Mouse (Mus musculus): ENCODE data around the gene Foxo4.

Foxo4 gene

GRCm38 (mm10) chrX:101253952-101254729, at the start of gene Foxo4:
TSS of gene Foxo4 (plus strand) at chrX:101254528.
- peak; percentile 88 for DNase-seq (ENCODE audit: low read depth, low spot score)

DNA sequence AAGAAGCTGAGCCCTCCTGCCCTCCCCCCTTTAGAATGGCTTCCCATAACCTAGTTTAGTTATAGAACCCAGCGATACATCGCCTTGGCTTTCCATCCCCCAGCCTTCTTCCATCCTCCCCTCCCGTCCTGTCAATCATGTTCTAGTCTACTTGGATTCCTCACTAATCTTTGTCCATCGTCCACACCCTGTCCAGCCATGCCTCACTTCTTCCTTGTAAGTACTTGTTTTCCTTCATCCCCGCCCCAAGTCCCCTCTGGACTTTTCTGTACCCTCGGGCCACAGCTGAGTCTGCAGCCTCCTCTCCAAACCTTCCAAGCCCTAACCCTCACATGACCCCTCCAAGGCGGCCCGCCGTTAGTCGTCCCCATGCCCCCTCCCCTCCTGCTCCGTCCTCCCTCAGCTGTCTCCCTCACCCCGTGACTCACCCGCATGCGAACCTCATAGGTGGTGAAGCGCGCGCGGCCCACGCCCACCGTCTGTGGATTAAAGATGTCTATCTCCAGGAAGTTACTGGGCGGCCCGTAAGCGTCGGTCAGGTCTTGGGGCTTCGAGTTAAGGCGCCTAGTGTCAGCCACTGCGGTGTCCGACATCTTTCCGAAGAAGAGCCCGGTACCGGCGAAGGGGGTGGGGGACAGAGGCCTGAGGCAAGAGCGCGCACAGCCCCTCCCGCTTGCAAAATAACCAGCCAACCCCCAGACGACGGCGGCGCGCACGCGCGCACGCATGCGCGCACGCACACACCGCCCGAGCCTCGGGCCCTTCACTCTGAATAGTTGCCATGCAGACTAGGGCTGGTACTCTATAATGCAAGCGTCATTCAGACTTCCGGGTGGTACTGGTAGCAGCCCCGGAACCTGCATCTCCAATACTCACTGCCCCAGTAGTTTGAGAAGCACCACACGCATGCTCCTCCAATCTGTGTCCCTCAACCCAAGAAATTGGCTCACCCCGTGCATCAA, 32.2 kb upstream of the Foxo4 start, which contains the start of gene Snx12:
TSS of gene Snx12 (minus strand) at position 730 of the 962 bp plus-strand sequence.
- DNase-seq (ENCODE audit: low read depth, low spot score) = peak; percentile 93

GRCm38 (mm10) chrX:101222796-101223162, 31.5 kb upstream of the Foxo4 start:
- no peak for DNase-seq (ENCODE audit: low read depth, low spot score)

DNA sequence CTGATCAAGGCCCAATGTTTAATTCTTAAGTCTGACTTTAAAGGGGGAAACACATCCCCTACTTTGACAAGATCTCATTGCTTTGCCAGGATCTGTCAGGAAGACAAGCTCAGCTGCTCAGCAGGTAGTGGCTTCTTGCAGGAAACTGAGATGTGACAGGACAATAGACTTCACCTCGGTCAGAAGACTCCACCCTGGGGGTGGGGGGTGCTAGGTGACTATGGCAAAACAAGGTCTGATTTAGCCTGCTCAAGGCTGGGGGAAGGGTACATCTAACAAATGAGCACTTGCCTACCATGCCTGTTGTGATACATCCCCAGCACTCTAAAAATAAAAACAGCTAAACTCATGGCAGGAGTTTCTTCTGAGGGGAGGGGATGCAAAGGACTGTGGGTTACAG, 9.3 kb upstream of the Foxo4 start:
- DNase-seq (ENCODE audit: low read depth, low spot score) = no peak

GRCm38 (mm10) chrX:101254740-101255139, 412 bp downstream of the Foxo4 start:
- no peak for DNase-seq (ENCODE audit: low read depth, low spot score)

GRCm38 (mm10) chrX:101256603-101257002, 2.3 kb downstream of the Foxo4 start:
- DNase-seq (ENCODE audit: low read depth, low spot score) = no peak

DNA sequence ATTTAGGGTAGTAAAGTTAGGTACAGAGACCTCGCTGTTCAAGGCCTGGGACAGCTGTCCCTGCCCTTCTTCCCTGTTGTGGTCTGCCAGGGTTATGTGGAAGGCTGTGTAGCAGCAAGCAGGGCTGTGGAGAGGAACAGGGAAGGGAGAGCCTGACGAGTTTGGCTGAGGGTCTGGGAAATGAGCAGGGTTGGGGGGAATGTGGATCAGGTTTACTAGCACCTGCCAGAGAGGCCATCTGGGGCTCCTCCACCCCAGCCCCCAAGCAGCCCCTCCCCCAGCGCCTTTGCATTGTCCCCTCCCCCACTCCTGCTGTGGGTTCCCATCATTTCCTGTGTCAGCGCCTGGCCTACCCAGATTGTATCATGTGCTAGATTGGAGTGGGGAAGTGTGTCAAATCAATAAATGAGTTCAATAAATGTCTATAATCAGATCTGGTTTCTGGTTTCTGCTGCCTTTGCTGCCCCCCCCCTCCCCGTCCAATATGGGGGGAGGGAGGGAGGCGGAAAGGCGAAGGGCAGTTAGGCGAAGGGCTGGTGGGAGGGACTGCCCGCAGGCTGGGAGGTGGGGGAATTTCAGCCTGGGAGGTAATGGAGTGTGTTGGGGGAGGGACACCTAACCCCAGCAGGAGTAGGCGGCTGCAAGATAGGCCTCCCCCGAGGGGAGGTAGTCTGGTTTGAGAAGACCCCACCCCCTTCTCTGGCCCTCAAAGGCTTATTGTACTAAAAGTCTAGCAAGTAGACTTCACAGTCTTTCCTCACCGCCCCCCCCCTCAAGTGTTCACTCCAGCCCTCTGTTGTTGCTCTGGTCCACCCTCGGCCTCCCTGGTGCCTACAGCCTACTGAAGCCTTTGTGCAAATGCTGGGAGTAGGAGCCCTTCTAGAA, 6.4 kb downstream of the Foxo4 start:
- no peak for DNase-seq (ENCODE audit: low read depth, low spot score)

GRCm38 (mm10) chrX:101263892-101264291, 9.6 kb downstream of the Foxo4 start, which contains the start of gene Gm614:
TSS of gene Gm614 (minus strand) at chrX:101263992.
- no peak for DNase-seq (ENCODE audit: low read depth, low spot score)

DNA sequence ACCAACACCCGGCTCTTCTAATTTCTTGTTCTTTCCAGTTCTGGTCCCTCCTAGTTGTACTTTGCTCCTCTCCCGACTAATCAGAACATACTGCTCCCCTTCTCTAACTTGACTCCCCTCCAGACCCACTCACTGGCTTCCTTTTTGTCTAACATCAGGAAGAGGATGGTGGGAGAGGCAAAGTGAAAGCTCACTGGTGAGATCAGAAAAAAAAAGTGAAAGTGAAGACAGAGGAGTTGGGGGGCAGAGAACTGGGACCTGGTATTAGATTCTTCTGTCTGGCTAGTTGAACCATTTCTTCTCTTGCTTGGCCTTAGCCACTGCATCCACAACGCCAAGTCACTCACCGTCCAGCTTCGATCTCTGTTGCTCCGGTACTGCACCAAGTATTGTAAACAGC, 12.3 kb downstream of the Foxo4 start:
- no peak for DNase-seq (ENCODE audit: low read depth, low spot score)

DNA sequence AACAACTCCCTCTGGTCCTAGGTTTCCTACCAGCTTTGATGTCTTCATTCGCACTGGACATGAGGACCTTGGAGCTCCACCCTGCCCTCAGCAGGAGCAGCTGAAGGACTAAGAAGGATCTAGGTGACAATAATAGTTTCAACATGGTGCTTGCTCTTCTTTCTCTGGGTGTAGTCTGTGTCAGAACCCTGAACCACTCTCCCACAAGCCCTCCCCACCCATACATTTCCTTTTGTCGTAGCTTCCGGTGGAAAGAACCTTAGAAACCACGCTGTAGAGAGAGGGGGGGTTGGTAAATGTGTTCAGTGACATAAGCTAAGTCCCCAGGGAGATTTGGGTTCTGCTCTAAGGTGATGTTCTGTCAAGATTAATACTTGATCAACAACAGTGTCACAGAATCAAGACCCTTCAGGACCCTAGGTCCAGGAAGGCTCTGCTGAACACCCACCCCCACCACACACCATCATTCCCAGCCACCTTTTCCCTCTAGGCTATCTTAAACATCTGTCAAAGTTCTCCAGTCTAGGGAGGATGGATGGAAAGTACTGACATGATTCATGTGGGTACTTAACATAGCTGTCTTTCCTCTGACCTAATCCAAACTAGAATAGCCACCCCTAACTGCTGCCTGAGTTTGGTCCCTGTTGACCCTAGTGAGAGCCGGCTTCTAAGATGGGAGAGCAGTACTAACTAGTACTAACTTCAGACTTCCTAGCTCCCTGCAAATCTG, 13.9 kb downstream of the Foxo4 start, which contains the start of gene Il2rg:
TSS of gene Il2rg (minus strand) at position 231 of the 730 bp plus-strand sequence.
- DNase-seq (ENCODE audit: low read depth, low spot score) = peak; percentile 14

GRCm38 (mm10) chrX:101268755-101269124, 14.4 kb downstream of the Foxo4 start, which contains the start of gene Gm20489:
TSS of gene Gm20489 (minus strand) at chrX:101269023.
- no peak for DNase-seq (ENCODE audit: low read depth, low spot score)

- no peak for DNase-seq (ENCODE audit: low read depth, low spot score)
These were observed 19.1 kb downstream of the Foxo4 start for GRCm38 (mm10) chrX:101273410-101273809.

GRCm38 (mm10) chrX:101273875-101274738, 19.8 kb downstream of the Foxo4 start, which contains the start of gene Med12:
TSS of gene Med12 (plus strand) at chrX:101274030.
- peak; percentile 89 for DNase-seq (ENCODE audit: low read depth, low spot score)

DNA sequence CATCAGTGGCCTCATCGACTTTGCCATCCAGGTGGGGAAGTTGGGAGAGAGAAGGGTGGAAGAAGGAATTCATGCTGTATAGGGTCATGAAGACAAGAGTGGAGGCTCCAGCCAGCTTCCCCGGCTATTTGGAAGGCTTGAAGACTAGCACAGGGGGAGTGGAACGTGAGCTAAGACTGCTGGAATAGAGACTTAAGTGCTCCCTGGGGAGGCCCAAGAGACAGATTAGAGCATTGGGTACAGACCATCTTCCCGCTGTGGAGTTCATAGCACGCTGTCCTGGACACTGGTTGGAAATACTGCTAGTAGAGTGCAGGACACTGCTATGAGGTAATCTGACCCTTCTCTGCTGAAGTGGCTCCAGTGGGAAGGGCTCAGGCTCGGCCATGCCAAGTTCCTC, 28.5 kb downstream of the Foxo4 start:
- no peak for DNase-seq (ENCODE audit: low read depth, low spot score)

DNA sequence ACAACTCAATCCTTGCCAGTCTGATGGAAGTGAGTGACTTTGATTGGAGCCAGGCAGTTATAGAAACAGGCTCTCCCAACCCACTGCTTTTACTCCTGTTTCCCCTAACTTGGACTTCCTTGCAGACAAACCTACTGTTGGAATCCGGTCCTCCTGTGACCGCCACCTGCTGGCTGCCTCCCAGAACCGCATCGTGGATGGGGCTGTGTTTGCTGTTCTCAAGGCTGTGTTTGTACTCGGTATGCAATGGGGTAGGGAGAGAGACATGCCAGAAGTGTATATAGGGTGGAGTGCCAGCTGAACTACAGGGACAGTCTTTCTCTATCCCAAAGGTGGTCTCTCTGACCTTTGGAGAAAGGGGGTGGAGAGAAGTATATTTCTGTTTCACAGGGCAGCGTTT, 31.2 kb downstream of the Foxo4 start:
- peak; percentile 29 for DNase-seq (ENCODE audit: low read depth, low spot score)

DNA sequence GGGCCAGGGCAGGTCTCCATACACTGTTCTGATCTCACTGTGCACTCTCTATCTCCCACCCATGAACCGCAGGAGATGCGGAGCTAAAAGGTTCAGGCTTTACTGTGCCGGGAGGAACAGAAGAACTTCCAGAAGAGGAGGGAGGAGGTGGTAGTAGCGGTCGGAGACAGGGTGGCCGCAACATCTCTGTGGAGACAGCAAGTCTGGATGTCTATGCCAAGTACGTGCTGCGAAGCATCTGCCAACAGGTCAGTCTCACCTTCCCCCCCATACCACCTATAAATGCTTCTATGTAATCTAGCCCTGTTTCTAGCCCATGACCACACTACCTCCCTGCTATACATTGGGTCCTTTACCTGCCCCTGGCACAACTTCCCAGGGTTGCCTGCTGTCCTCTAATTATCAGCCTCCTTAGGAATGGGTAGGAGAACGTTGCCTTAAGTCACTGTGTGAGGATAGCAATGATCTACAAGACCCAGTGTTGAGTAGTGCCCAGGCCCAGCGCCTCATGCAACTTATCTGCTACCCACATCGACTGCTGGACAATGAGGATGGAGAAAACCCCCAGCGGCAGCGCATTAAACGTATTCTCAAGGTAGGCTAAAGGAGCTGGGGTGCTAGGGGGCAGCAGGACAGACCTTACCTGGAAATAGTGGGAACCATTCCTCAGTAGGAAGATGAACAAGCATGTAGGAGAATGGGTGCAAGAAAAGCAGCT, 31.8 kb downstream of the Foxo4 start:
- no peak for DNase-seq (ENCODE audit: low read depth, low spot score)

DNA sequence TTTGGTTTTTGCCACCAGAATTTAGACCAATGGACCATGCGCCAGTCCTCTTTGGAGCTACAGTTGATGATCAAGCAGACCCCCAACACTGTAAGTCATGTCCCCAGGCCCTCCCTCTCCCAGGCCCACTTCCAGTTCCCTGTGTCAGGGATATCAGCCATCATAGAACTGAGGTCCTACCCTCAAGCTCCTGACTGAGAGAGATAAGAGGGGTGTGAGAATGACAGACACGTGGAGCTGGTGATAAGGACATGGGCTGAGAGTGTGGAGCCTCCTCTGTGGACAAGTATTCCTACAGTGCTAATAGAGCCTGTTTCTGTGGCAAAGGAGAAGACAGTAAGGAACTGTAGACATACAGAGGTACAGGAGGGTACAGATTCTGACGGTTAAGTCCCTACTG, 33.2 kb downstream of the Foxo4 start:
- DNase-seq (ENCODE audit: low read depth, low spot score) = no peak

DNA sequence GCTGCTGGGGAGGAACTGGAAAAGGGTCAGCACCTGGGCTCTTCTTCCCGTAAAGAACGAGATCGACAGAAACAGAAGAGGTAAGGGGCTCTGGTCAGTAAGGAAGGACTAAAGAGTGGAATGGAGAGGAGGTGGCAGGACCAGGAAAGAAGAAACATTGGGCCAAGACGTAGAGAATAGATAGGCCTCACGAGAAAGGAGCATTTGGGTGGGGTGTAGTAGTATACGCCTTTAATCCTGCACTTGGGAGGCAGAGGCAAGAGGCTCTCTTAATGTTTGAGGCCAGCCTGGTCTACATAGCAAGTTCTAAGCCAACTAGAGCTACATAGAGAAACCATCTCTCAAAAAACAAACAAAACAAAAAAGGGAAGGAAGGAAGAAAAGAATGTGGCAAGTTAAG, 34.1 kb downstream of the Foxo4 start:
- no peak for DNase-seq (ENCODE audit: low read depth, low spot score)

- DNase-seq (ENCODE audit: low read depth, low spot score) = no peak
These were observed 34.7 kb downstream of the Foxo4 start for GRCm38 (mm10) chrX:101289037-101289436.
